Mouse (Mus musculus) C2C12 (cell line): Measurements from ENCODE around the gene Olfr714.

ENCODE experiments used
- CTCF ChIP-seq: IDR thresholded peaks from one replicate; pipeline ENCODE4 v1.5.1; 2011; ENCODE audit not compliant: control insufficient read depth, insufficient read depth, insufficient read length
- FOSL1 ChIP-seq: IDR thresholded peaks from one replicate; pipeline ENCODE4 v1.8.0; 2011; ENCODE audit warnings: mild to moderate bottlenecking, low read length; ENCODE audit not compliant: poor library complexity, insufficient read depth, severe bottlenecking
- MAX ChIP-seq: IDR thresholded peaks from one replicate; pipeline ENCODE4 v1.6.1; 2011; ENCODE audit warnings: mild to moderate bottlenecking, control low read depth
- USF1 ChIP-seq: IDR thresholded peaks from one replicate; pipeline ENCODE4 v1.6.1; 2011; ENCODE audit warnings: low read depth, mild to moderate bottlenecking, control low read depth, moderate library complexity

GRCm38 (mm10) chr7:107047578-107047977 is 23.2 kb upstream of the Olfr714 start:
- TF ChIP-seq CTCF: no peak
- no peak for TF ChIP-seq USF1
- no peak for TF ChIP-seq MAX
- no peak for TF ChIP-seq FOSL1
